Mouse (Mus musculus): Measurements from ENCODE around the gene Dchs2.

Dchs2 gene

DNA sequence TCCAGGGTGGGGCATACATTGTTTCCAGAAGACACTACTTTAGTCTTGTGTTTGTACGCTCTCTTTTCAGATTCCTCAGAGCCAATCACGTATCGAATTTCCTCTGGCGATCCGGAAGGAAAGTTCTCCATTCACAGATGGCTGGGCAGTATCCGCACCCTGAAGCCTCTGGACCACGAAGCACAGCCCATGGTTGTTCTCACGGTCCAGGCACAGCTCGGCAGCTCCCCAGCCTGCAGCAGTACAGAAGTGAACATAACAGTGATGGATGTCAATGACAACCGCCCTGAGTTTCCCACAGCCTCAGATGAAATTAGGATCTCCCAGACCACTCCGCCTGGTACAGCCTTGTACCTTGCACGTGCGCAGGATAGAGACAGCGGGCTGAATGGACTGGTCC lies 142.5 kb downstream of the Dchs2 start:
- no peak for DNase-seq

DNA sequence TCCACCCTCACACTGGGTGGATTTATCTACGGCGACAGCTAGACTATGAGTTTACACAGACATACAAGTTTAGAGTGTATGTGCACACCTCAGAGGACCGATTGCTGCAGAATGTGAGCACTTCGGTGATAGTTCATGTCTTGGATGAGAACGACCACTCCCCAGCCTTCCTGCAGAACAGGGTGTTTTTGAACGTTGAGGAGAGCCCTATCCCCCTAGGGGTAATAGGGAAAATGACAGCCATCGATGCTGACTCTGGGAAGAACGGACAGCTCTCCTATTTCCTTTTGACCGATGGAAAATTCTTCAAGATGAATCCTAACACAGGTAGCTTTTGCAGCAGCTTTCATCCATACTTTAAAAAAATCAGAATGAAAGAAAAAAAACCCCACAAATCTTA lies 143.2 kb downstream of the Dchs2 start:
- DNase-seq, result no peak

DNA sequence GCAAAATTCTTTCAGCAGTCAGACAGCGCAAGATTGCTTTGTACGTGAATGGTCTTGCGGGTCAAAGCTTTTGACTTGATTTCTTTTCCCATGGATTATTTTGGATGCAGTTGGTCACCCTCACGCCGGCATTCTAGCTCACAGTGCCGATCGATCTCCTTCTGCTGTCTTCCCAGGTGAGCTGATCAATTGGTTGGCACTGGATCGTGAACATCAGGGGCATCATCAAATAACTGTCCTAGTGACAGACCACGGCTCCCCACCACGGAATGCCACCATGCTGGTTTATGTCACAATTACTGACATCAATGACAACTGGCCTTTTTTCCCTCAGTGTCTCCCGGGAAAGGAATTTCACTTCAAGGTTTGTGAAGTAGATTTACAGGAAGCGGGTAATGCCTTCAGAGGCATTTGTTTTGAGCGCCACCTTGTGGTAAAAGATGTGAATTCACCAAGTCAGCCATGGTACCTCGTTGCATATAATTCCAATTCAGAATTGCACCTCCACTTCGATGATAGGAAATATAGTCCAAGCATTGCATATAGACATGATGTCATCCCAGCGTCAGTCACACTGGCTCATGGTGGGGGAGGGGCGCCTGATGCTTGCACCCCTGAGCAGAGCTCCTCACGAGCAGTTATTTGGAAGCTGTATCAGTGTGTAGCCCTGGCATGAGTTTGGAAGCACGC lies 146.0 kb downstream of the Dchs2 start:
- peak; percentile 15 for DNase-seq

DNA sequence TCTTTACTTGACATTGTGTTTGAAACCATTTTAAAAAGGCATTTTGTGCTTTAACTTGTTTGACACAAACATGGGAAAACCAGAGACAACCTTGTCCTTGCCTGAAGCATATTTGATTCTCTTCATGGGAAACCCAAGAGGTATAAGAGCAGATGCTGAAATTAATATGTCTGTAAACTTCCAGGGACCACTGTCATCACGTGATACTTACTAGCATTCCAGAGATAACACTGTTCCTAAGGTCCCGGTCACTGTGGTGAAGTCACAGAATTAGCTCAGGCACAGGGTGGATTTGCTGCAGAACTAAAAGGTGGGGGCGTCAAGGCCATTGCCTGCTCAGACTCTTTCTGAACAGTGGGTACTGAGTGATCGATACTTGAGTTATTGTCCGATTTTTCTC lies 148.0 kb downstream of the Dchs2 start:
- DNase-seq, result no peak

DNA sequence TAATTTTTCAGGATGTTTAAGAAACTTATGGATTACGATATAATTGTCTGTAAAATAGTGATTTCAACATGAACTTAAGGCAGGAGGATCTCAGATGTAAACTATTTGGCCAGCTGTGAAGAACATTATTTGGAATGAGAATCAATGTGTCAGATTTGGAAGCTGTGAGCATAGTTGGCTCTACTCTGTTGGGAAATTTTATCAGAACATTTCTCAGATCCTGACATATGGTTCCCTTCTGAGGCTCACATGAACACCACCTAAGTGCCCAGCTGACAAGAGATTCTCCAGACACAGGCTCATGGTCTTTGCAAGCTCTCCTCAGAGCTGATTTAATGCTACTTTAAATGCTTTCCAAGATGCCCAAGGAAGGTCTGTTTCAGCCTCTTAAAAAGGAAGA lies 156.1 kb downstream of the Dchs2 start:
- no peak for DNase-seq

DNA sequence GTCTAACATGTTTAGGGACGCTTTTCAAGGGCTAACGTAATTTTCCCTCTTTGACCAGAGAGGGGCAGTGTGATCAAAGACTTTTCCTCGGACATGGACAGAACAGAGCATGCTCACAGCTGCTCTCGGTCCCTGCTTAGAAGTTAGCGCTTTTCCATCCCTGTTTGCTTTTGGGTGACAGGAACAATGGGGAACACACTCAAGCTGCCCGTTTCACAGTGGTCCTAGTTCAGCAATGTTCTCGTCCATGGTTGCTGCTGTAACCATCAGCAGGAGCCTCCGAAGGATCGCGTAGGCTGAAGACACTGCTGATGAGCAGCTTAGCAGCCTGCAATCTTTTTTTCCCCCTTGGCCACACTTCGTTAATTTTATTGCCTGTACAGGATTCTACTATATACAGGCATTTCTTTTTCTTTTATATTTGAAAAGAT lies 159.2 kb downstream of the Dchs2 start:
- DNase-seq, result no peak

DNA sequence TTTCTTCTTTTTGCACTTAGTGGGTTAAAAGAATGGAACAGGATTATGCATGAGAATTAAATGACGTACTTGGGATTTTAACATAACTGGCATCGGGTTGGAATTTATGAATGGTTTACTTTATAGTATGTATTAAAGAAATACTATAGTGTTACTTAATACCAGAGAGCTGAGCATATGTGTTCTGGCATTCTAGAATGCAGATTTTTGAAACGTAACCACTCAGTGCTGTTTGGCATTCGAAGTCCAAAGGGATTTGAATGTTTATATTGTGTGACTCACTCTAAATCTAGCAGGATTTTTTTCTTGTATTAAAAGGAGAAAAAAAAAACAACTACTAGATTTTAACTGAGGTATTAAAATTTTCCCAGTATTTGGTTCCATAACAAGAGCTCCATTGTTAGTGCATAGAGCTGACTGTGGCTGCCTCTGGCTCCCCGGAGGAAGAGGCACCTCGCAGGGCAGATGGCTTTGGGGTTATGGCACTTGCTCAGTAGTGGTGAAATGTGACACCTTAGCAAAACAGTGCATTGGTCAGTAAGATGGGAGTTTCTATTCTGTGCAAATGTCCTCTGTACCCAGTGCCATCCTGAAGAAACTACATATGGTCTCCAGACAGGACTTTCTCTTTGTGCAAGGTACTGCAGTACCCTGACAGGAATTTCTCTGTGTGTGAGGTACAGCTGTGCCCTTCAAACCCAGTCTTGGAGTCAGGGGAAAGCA lies 160.5 kb downstream of the Dchs2 start:
- DNase-seq, result no peak

DNA sequence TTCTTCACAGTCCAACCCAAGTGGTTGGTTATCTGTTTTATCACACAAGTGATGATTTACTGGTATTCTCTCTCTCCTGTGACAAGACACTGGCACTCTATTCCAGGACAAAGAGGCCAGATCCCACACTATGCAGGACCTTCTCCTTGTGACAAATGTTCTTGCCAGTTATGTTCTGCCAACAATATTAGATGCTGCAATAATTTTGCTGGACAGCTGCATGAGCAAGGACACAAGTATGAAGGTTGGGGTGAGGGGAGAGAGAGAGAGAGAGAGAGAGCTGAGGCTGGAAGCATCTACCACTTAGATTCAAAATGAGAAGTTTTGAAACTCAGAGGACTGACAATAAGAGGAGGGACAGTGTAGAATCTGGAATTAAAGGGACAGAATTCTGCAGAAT lies 162.7 kb downstream of the Dchs2 start:
- no peak for DNase-seq

DNA sequence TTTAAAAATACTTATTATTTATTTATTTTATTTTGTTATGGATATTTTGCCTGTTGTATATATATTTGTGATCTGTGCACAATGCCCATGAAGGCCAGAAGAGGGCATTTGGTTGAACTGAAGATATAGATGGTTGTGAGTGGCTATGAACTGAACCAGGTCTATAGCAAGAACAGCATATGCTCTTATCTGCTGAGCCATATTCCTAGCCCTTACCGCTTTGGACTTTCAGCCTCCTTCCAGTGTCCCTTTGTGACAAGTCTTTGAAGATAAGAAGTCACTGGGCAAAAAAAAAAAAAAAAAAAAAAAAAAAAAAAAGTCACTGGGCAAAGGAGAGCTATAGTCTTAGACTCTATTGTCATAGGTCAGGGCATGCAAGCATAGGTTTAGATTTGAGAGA lies 163.2 kb downstream of the Dchs2 start:
- no peak for DNase-seq

DNA sequence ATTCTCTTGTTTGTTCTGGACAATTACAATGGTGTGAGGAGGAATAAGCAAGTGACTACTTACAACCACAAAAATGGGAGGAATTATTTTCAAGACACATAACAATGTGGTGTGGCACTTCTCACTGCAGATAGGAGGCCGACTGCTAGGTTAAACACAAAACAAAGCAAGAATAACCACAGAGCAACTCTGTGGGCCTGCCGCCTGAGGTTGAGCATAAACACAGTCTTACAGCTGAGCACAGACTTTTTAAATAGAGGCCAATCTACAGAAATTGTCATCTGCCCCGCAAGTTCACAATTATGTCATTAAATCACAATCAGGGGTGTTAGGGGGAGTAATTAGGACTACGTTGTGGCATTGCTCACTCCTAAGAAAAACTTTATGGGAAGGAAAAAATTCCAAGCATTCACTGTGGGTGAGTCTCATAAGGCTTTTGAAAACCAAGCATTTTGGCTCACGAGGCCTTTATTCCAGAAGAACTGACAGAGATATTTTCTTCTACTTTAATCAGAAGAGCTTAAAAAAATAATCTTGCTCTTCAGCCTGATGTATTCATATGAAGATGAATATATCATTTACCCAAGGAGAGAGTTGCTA lies 172.1 kb downstream of the Dchs2 start:
- no peak for DNase-seq

DNA sequence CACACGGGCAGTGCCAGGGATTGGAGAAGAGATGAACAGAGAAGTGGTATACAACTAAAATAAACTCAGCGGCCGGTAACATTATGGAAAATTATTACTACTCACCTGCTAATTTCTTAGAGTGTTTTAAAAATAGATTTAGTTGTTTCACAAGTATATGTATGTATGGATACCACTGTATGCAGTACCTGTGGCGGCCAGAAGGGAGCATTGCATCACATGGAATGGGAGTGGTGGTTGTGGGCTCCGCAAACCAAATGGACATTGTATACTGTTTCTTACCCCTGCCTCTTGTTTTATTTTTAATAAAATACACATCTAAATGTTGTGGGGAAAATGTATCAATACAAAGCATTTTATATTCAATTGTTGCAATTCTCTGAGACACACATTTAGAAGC lies 176.1 kb downstream of the Dchs2 start:
- no peak for DNase-seq

DNA sequence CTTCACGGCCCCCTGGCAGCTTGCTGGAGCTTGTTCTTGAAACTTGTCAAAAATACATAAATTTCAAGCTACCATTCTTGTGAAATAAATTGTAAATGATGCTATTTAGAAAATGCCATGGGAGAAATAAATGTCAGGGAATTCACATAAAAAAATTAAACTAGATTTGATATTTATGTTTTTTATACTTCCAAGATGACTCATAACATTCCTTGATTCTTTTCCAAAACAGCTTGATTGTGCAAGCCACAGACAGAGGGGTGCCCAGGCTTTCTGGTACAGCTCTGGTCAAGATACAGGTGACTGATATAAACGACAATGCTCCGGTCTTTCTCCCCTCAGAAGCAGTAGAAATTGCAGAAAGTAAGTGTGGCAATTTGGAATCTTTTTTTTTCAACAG lies 218.2 kb downstream of the Dchs2 start:
- no peak for DNase-seq

DNA sequence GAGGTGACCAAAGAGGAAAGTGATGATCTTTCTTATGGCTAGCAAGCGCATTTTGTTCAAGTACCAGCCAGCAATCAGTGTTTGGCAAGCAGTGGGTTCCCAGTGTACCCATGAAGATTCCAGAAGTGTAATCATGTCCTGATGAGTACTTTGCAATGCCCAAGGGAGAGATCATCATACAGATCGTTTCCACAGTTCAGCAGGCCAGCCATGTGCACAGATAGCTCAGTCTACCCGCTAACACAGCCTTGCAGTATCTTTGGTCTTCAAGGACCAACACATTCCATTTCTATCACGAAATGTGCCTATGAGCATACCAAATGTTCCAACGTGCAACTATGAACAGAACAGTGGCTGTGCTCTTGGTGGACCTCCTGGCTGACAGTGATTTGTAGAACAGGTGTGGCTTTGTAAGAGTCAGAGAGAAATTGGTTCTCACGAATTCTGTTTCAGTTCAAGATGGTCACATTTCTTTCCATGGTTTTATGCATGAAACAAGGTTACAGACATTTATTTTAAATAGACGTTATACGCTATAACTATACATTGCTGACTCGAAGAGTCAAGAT lies 240.8 kb downstream of the Dchs2 start:
- no peak for DNase-seq

DNA sequence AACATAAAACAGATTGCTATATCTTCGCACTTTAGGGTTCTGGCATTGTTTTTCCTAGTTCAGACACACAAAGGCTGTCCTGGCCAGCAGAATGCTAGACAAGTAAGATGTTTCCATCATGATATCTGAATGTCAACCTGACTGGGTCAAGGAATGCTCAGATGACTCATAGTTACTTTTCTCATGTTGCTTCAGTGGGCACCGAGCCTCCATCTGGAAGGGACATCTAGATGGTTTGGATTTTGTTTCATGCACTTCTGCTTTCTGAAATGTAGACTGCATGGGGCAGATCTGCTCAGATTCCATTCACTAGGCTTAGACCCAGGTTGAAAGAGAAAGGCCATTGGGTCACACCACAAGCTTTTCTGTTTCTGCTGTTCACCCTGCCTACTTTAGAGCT lies 242.1 kb downstream of the Dchs2 start:
- no peak for DNase-seq

DNA sequence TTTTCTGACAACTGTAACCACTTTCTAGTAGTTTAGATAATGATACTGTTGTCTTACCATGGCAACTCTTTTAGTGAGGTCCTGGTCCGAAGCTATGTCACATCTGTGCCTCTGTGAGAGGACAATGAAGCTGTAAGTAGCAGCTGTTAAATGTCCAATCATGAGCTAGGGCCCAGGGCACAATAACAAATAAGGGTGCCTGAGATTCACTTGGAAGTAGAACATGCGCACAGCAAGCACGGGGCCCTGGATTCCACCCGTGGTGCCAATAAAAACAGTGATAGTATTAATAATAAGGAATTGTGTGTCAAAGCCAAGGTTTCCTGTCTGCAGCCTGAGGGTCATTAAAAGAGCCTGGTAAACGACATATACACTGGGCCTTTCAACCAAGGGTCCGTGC lies 246.6 kb downstream of the Dchs2 start:
- DNase-seq, result no peak

DNA sequence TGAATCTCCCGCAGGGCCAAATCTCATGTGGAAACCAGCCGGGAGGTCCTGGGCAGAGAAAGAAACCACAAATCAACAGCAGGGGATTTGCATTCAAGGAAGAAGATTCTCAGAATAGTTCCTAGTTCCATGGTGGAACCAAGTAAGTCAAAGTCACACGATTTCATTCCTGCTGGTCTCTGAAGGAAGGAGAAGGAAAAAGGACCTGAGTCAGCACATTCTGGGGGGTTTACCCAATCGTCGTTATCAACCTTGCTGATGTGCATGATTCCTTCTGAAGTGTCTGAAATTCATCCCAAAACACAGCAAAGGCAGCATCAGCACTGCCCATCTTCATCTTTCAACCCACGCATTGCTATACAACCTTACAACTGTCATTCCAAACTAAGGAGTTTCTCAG lies 249.1 kb downstream of the Dchs2 start:
- no peak for DNase-seq
